Mouse (Mus musculus) erythroblast, embryonic 14.5 days (primary cell): ENCODE measurements around the gene Dynlt1f. TPM values are rescaled to one million over a fixed set of nuclear protein-coding genes. Genes with fewer than 3 reads are reported as not detected.
"Not testable (repeated sequence)": the region's sequence is repeated elsewhere in the genome, so short reads cannot be mapped to it uniquely, and the experiment has no call there.

Source experiments
- H3K27me3 ChIP-seq: 2 replicates; pipeline ENCODE4 v1.6.1; 2012; ENCODE audit warnings: inconsistent platforms; ENCODE audit not compliant: control insufficient read depth
- H3K36me3 ChIP-seq: 2 replicates; pipeline ENCODE4 v1.6.1; 2012; ENCODE audit warnings: mild to moderate bottlenecking, inconsistent platforms; ENCODE audit not compliant: control insufficient read depth
- H3K4me1 ChIP-seq: 2 replicates; pipeline ENCODE4 v1.6.1; 2012; ENCODE audit warnings: inconsistent platforms; ENCODE audit not compliant: control insufficient read depth
- H3K4me3 ChIP-seq: replicated peaks from 2 replicates; pipeline ENCODE3; 2012; ENCODE audit warnings: moderate library complexity, mild to moderate bottlenecking, inconsistent platforms
- H3K9me3 ChIP-seq: 2 replicates; pipeline ENCODE4 v1.6.1; 2012; ENCODE audit warnings: low read length, inconsistent platforms, mixed read lengths; ENCODE audit not compliant: control insufficient read depth
- GATA1 ChIP-seq: IDR thresholded peaks from 2 replicates; pipeline ENCODE4 v1.6.1; 2012; ENCODE audit warnings: low read length, inconsistent platforms, mixed read lengths
- TAL1 ChIP-seq: IDR thresholded peaks from 3 replicates; pipeline ENCODE4 v1.6.1; 2012; ENCODE audit warnings: low read length, inconsistent platforms, mixed read lengths
- polyA plus RNA-seq: library from polyadenylated mRNA; stranded (reverse); fragments of >175 nt; gene quantifications from 2 replicates; pipeline ENCODE4 v1.2.3, GENCODE M21; 2012

The Dynlt1f gene
- polyA plus RNA-seq, 1 experiment: 0.26 TPM

DNA sequence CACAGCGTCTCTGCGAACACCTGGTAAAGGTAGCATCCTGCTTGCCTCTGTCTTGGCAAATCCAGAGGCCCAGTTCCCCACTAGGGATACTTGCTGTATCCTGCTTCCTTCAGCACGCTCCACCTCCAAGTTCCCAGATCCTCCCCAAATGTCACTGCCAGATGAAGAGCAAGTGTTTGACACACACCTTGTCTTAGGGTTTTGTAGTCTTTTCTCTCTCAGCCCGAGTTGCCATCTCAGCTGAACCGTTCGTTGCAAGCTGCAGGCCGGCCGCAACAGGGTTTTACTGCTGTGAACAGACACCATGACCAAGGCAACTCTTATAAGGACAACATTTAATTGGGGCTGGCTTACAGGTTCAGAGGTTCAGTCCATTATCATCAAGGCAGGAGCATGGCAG, 8.9 kb downstream of the Dynlt1f start:
- not testable (repeated sequence) for H3K27me3 ChIP-seq, H3K9me3 ChIP-seq, H3K36me3 ChIP-seq, H3K4me3 ChIP-seq, H3K4me1 ChIP-seq

DNA sequence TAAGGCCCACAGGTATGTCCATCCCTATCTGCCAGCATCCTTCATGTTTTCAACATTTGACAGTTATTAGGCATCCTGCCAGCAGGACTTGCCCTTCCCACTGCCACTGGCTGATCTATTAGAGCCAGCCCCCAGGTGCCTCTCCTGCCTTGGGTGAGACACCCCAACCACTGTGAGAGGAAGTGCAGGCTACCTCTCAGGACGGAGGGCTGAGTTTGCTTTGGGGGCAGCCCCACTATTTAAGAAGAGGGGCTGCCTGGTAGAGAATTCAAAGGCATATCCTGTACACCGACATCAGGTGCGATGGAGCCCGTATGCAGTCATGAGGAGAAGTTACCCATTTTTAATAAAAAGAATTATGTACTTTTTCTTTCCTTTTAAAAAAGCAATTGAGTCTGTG, 10.0 kb downstream of the Dynlt1f start:
- H3K36me3 ChIP-seq, H3K4me3 ChIP-seq, H3K4me1 ChIP-seq, H3K9me3 ChIP-seq, H3K27me3 ChIP-seq: not testable (repeated sequence)

DNA sequence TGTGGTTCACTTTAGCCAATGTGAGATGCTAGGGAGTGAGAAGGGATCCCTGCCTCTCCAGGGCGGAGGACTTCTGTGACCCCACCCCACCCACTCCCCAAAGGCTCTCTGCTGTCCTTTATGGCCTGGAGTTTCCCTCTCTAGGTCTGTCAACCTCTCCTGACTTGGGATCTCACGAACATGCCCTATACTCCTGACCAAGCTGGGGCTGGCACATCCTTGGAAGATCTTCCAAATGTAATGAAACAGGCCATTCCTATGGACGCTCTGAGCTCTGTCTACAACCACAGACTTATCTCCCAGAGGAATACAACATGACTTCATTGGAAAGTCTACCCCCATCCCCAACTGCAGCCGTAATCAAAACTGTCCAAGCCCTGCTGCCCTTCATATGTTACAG, 11.0 kb downstream of the Dynlt1f start:
- H3K4me3 ChIP-seq, H3K4me1 ChIP-seq, H3K9me3 ChIP-seq, H3K27me3 ChIP-seq, H3K36me3 ChIP-seq: not testable (repeated sequence)

DNA sequence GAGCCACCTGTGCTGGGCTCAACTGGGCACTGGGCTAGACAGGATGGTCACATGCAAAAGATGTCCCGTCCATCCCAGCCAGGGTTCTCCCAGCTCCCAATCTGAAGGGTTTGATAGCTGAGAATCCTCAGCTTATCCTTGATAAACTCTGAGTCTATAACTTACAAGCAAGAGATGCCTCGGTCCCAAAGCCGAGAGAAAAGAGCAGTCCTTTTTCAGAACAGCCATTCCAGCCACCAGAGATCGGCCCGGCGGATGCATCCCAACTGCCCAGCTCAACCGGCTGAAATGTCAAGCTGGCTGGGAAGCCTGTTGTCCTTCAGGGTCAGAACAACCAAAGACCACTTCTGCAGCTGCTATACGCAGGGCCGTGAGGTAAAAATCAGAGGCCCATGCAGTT, 11.5 kb downstream of the Dynlt1f start:
- H3K9me3 ChIP-seq, H3K4me3 ChIP-seq, H3K27me3 ChIP-seq, H3K36me3 ChIP-seq, H3K4me1 ChIP-seq: not testable (repeated sequence)

DNA sequence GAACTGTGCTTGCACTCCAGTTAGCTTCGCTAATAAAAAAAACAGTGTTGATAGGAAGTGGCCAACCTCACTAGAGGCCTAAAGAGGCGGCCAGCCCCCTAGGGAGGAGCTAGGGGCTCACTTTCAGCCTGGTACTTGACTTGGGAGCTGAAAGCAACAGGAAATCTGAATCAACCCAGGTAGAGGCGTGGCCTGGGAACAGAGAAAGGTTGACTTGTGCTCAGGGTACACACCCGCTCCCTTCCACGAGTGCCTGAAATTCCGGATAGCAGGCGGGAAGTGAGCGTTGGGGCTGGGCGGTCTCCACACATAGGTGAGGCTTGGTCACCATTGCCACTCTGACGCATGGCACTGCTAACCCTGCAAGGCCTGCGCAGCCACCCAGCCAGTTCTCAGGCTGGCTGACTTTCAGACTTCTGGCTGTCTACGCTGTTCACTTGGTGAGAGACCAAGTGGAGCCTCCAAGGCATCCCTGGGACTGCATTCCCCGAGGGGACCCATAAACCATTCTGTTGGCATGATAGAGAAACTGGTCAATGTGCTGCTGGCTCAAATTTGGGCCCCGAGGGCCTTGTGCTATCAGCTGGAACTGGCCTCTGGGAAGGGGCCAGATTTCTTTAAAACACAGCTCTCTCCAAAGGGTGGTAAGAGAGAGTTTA, 14.8 kb downstream of the Dynlt1f start:
- not testable (repeated sequence) for H3K27me3 ChIP-seq, H3K9me3 ChIP-seq, H3K4me1 ChIP-seq, H3K36me3 ChIP-seq, H3K4me3 ChIP-seq

DNA sequence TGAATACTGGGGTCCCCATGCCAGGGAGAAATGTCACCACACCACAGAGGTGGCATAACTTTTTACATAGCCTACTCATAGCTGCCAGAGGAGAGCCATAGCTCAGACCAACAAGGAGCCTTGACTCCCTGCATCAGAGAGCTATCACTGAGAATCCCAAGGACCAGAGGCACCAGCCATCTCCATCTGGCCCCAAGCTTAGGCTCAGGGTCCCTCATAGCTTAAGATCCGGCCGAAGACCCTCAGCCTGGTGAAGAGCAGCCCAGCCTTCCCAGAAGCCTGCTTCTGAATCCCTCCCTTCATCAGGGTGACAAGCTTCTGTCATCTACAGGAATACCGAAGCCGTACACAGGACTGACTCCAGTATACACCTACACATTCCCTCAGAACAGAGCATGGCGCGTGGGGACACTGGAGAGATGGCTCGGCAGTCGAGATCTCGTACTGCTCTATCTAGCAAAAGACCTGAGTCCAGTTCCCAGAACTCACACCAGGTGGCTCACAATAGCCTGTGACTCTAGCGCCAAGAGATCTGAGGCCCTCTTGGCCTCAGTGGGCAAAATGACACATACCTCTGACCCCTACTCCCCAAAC, 15.6 kb downstream of the Dynlt1f start:
- not testable (repeated sequence) for H3K4me3 ChIP-seq, H3K9me3 ChIP-seq, H3K4me1 ChIP-seq, H3K36me3 ChIP-seq, H3K27me3 ChIP-seq

DNA sequence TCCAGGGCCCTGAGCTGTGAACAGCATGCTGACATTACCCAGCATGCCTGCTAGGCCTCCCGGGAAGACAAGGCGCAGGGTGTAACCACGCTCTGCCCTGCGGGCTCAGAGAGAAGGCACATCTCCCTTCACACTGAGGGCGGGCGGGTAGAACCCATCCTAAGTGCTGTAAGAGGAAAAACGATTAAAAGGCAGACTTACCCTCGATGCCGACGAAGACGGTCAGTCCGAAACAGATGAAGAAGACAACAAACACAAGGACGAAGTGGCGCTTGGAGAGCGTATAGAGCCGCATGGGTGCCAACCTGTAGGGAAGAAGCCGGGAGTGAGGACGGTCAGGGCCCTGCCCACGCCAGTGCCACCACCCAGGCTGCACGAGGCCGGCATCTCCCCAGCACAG, 16.2 kb downstream of the Dynlt1f start:
- H3K27me3 ChIP-seq, H3K4me1 ChIP-seq, H3K4me3 ChIP-seq, H3K9me3 ChIP-seq, H3K36me3 ChIP-seq: not testable (repeated sequence)

DNA sequence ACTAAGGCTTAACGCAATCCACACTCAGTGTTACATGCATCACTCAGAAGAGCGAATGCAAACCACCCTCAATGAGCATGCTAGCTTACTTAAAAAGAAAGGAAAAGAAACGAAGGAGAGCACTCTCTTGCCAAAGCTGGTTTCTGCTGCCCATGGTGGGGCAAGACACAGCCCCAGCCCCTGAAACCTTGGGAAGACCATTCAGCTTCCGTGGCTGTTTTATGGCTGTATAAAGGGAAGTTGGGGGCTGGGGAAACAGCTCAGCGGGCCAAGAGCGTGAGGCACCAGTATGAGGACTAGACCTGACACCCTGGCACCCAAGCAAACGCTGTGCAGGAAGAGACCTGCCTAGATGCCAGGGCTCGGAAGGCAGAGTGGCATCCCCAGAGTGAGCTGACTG, 17.3 kb downstream of the Dynlt1f start:
- not testable (repeated sequence) for H3K4me1 ChIP-seq, H3K27me3 ChIP-seq

DNA sequence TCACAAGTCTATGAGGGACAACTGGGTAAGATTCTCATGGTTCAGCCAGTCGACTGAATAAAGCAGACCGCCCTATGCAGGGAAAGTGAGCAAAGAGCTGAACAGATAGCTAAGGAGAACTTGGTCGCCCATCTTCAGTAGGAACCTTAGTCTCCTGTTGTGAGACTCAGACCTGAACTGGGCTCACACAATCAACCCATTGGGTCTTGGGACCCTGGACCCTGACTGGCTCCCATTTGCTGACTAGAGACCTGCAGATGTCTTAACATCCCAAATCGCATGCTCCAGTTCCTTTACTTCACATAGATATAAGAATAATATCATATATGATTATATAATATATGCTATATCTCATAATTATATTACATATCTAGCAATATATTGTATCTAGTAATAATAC, 18.3 kb downstream of the Dynlt1f start:
- not testable (repeated sequence) for H3K27me3 ChIP-seq, H3K4me1 ChIP-seq, H3K9me3 ChIP-seq, H3K36me3 ChIP-seq, H3K4me3 ChIP-seq

More for the DNA sequence above, 17.3 kb downstream of the Dynlt1f start:
- H3K4me3 ChIP-seq, H3K9me3 ChIP-seq, H3K36me3 ChIP-seq: not testable (repeated sequence)

DNA sequence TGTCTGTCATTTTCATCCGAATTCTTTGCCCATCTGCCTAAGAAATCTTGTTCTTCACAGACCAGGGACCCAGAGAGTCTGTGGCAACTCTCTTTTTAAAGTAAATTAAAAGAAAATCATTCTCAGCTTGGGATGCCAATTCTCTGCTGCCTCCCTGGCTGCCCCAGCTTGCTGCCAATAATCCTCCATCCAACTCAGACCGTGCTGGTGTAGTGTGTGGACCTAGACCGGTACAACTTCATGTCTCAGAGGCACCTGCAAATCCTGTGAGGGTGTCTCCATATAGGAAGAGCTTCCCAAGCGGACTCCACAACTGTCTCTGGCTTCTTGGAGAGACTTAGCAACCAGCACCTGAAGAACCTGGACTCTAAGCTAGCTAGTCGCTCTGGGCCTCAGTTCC, 18.8 kb downstream of the Dynlt1f start:
- Histone ChIP-seq H3K4me1 (no peaks in the 10 kb centered on the region), H3K4me3 (no peak overlapping the region), H3K27me3 (no peaks in the 10 kb centered on the region), H3K9me3 (no peaks in the 10 kb centered on the region), H3K36me3 (no peaks in the 10 kb centered on the region)
- no peak for TF ChIP-seq GATA1
- no peak for TF ChIP-seq TAL1

DNA sequence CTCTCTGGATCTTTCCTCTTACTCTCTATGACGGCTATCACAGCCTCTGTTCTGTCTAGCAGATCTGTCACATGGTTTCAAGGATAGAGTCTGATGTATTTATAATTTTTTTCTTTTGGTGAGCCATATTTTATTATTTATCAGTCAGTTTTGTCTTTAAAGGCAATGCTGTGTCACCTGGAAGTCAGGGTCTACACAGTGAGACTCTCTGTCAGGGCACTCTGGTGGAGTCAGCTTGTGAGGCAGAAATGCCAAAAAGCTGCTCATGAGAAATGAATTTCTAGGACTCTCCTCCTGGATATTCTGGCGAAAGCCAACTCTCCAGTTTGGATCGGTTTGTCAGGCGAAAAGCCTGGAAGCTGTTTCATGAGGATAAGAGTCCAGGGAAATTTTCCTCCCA, 19.9 kb downstream of the Dynlt1f start:
- H3K9me3 ChIP-seq, H3K27me3 ChIP-seq, H3K36me3 ChIP-seq, H3K4me1 ChIP-seq, H3K4me3 ChIP-seq: not testable (repeated sequence)

DNA sequence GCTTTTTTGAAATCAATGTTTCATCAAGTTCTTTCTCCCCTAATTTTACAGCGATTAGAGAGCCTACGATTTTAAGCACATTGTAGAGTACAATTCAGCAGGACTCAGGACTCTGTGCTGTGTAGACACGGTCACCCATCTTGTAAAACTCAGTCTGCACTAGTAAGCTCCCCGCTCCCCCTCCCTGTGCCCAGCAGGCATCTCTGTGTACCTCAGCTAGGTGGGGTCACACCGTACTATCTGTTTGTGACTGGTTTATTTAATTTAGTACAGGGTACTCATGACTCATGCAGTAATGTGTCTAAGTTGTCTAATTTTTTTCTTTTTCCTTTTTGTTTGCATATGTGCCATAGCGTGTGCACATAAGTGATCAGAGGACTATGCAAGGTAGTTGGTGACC, 22.9 kb downstream of the Dynlt1f start:
- H3K4me3 ChIP-seq, H3K36me3 ChIP-seq, H3K4me1 ChIP-seq, H3K9me3 ChIP-seq, H3K27me3 ChIP-seq: not testable (repeated sequence)

DNA sequence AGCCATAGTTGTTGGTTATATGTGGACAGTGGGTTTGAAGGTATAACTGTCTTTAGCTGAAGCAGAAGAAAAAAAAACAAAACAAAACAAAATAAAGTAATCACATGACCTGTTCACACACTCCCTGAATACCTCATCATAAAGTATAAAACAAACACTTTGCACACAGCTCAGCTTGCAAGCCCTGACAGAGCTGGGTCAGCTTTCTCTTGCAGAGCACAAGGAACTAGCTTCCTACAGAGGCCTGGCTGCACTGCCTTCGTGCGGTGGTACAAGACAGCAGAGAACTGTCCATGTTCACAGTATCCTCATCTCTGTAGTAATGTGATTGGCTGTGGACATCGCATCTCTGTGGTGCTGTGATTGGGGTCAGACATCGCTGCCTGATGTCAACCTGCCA, 25.3 kb downstream of the Dynlt1f start:
- not testable (repeated sequence) for H3K4me3 ChIP-seq, H3K4me1 ChIP-seq, H3K9me3 ChIP-seq, H3K27me3 ChIP-seq, H3K36me3 ChIP-seq

DNA sequence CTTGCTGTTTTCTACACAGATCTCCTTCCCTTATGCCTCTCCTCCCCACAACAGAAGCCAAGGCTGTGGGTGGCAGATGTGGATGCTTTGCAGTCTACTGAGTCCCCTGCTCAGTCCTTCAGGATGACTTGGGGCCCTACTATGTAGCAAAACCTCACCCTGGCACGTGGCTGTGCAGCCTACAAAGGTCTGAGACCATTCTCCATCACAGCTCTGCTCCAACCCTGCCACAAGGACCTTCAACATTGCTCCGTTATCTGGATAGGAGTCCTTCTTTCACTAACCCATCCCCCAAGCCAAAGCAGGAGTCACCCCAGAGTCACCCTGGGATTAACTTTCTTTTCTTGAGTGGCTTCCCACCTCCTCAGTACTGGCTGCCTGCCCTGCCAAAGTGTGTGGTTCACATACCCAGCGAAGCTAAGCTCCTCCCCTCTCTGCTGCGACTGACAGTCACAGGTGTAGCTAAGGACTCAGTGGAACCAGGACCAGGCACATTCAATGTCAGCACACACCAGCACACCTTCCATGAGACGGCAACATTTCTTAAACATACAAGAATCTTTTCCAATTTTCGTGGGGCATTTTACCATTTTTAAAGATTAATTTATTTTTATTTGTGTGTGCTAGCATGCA, 30.7 kb downstream of the Dynlt1f start:
- H3K36me3 ChIP-seq, H3K27me3 ChIP-seq, H3K9me3 ChIP-seq, H3K4me3 ChIP-seq, H3K4me1 ChIP-seq: not testable (repeated sequence)

DNA sequence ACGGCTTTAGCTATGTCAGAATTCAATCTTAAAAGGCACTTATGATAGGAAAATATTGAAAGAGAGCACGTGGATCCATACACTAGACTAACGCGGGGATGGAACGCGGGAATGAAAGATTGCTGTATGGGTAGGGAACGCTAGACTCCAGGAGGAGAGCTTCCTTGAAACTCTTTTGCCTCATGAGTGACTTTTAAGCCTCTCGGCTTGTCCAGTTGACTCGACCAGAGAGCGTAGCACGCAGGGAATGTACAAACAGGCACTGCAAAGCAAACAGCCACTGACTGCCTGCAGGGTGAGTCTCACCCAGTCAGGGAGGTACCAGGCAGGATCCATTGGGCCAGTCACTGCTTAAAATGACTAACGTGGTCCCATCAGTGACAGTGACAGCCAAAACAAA, 33.7 kb downstream of the Dynlt1f start:
- H3K27me3 ChIP-seq, H3K4me1 ChIP-seq, H3K36me3 ChIP-seq, H3K4me3 ChIP-seq, H3K9me3 ChIP-seq: not testable (repeated sequence)
